Mouse (Mus musculus): Measurements from ENCODE around the gene Slc22a23. TPM values are rescaled to one million over a fixed set of nuclear protein-coding genes. Genes with fewer than 3 reads are reported as not detected.

Gene Slc22a23
- polyA plus RNA-seq, 1 experiment from 2014 or later: 25.4 TPM

DNA sequence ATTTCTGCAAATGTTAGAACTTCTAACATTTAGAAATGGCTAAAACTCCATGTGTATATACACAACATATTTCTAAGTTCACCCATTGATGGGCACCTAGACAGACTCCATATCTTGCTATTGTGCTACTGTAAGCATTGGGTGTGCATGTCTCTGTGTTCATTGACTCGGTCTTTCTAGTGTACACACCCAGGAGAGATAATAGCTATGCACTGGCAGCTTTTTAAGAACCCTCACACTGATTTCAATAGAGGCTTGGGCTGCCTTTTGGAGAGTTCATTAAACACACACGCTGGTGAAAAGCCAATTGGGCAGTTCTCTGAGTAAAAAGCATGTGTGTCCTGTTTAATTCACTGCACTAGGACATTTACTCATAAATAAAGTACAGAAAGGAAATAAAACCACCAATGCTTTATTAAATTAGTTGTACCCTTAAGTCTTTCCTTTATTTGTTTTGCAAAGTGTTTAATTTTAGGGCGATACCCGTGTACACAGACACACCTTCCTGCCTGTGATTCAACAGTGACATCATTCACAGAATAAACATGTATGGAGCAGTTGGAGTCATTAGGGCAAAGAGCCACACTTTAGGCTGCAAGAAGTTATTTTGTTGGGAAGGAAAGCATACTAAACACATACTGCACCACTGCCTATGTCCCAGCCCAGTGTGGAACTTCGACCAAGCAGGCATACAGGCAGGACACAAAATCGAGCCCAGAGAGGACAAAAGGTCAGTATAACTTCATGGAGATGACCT lies 137.1 kb downstream of the Slc22a23 start:
- no peaks in the 10 kb centered on the region for H3K4me1 ChIP-seq (ENCODE audit: control insufficient read depth, insufficient read depth, low read length)
- no peak overlapping the region for H3K9ac ChIP-seq (replicated peaks; ENCODE audit: low read depth, low read length)
- H3K27me3 ChIP-seq (ENCODE audit: control insufficient read depth, insufficient read depth, low read length): no peaks in the 10 kb centered on the region
- ATAC-seq (ENCODE audit: low read depth): no peak
- H3K27ac ChIP-seq (ENCODE audit: low read depth, low read length): no peak overlapping the region
- no peaks in the 10 kb centered on the region for H3K36me3 ChIP-seq (ENCODE audit: control insufficient read depth, insufficient read depth, low read length)
- WGBS: 67% methylated on average over 6 of the region's 6 CpGs
- H3K4me3 ChIP-seq (ENCODE audit: low read depth, low read length): no peak overlapping the region
- no peaks in the 10 kb centered on the region for H3K9me3 ChIP-seq (ENCODE audit: control insufficient read depth, low read length)
- H3K4me2 ChIP-seq (ENCODE audit: low read depth, low read length): no peak overlapping the region

DNA sequence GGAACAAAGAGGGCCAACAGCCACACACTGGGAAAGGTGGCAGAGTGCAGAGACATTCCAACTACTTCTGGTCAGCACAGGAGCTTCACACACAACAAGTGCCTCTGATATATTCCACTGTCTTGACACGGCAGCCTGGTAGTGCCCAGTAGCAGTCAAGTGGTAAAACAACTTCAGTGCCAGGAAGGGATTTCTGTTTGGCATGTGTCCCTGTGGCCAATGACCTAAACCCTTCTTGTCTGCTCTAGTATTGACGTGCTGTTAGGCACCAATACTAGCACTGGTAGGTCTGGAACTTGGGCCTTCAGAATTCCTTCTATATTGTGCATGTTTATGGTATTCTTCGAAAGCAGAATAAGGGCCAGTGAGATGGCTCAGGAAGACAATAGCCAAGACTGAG lies 139.8 kb downstream of the Slc22a23 start:
- Histone ChIP-seq H3K27me3 (ENCODE audit: control insufficient read depth, insufficient read depth, low read length) (no peaks in the 10 kb centered on the region), H3K36me3 (ENCODE audit: control insufficient read depth, insufficient read depth, low read length) (no peaks in the 10 kb centered on the region), H3K4me2 (ENCODE audit: low read depth, low read length) (no peak overlapping the region), H3K9ac (replicated peaks; ENCODE audit: low read depth, low read length) (no peak overlapping the region), H3K27ac (ENCODE audit: low read depth, low read length) (no peak overlapping the region), H3K4me3 (ENCODE audit: low read depth, low read length) (no peak overlapping the region), H3K4me1 (ENCODE audit: control insufficient read depth, insufficient read depth, low read length) (no peaks in the 10 kb centered on the region), H3K9me3 (ENCODE audit: control insufficient read depth, low read length) (no peaks in the 10 kb centered on the region)
- WGBS: 95% methylated on average over 3 of the region's 3 CpGs
- ATAC-seq (ENCODE audit: low read depth): no peak

DNA sequence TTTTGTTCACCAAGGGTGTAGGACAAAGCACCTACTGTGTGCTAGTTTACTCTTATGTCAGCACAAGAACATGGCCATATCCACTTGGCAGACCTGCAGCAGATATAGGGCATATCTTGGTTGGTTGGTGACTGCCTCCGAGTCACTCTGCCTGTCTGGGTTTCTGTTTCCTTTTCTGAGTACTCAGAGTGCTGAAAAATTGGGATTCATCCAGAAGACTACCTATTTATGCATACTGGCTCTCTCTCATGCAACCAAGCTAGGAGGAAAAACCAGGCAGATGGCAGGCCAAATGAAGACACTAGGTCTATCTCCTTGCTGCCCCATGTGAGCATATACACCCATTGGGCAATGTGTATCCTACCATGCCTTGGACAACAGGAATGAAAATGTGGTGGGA lies 149.3 kb downstream of the Slc22a23 start:
- no peak overlapping the region for H3K4me2 ChIP-seq (ENCODE audit: low read depth, low read length)
- ATAC-seq (ENCODE audit: low read depth): no peak
- no peak overlapping the region for H3K9ac ChIP-seq (replicated peaks; ENCODE audit: low read depth, low read length)
- H3K4me3 ChIP-seq (ENCODE audit: low read depth, low read length): no peak overlapping the region
- H3K4me1 ChIP-seq (ENCODE audit: control insufficient read depth, insufficient read depth, low read length): no peaks in the 10 kb centered on the region
- H3K27ac ChIP-seq (ENCODE audit: low read depth, low read length): no peak overlapping the region
- 100% methylated on average over 1 of the region's 1 CpGs for WGBS
- no peaks in the 10 kb centered on the region for H3K9me3 ChIP-seq (ENCODE audit: control insufficient read depth, low read length)
- H3K27me3 ChIP-seq (ENCODE audit: control insufficient read depth, insufficient read depth, low read length): no peaks in the 10 kb centered on the region
- peaks cover 15% of the 10 kb centered on the region; the same call in 1 of the 2 replicates for H3K36me3 ChIP-seq (ENCODE audit: control insufficient read depth, insufficient read depth, low read length)

DNA sequence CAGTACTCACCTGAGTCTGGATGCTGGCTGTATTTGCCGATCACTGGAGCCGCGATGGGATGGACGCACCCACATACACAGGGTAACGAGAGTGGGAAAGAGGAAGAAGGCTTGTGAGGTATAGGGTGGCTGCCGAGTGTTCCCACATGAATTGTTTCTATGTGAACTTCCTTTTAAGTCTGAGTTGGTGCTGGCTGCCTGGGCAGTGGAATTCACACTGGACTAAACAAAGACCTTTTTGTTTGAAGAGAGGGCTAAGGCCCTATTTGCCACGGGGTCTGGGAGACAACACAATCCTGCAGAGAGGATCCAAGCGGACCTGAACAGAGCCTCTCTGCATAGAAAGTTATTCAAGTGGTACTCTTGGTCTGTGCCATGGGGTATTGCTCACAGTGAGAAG lies 151.6 kb downstream of the Slc22a23 start:
- 45% methylated on average over 8 of the region's 8 CpGs for WGBS
- no peaks in the 10 kb centered on the region for H3K27me3 ChIP-seq (ENCODE audit: control insufficient read depth, insufficient read depth, low read length)
- ATAC-seq (ENCODE audit: low read depth): peak; percentile 70; the same call in 1 of the 2 replicates
- H3K36me3 ChIP-seq (ENCODE audit: control insufficient read depth, insufficient read depth, low read length): peaks cover 15% of the 10 kb centered on the region; the same call in 1 of the 2 replicates
- no peaks in the 10 kb centered on the region for H3K4me1 ChIP-seq (ENCODE audit: control insufficient read depth, insufficient read depth, low read length)
- H3K9me3 ChIP-seq (ENCODE audit: control insufficient read depth, low read length): no peaks in the 10 kb centered on the region
- no peak overlapping the region for H3K4me3 ChIP-seq (ENCODE audit: low read depth, low read length)
- H3K4me2 ChIP-seq (ENCODE audit: low read depth, low read length): no peak overlapping the region
- no peak overlapping the region for H3K9ac ChIP-seq (replicated peaks; ENCODE audit: low read depth, low read length)
- H3K27ac ChIP-seq (ENCODE audit: low read depth, low read length): 0 out of 2 replicates have a peak overlapping the region, but pooled peaks have one; percentile 34

DNA sequence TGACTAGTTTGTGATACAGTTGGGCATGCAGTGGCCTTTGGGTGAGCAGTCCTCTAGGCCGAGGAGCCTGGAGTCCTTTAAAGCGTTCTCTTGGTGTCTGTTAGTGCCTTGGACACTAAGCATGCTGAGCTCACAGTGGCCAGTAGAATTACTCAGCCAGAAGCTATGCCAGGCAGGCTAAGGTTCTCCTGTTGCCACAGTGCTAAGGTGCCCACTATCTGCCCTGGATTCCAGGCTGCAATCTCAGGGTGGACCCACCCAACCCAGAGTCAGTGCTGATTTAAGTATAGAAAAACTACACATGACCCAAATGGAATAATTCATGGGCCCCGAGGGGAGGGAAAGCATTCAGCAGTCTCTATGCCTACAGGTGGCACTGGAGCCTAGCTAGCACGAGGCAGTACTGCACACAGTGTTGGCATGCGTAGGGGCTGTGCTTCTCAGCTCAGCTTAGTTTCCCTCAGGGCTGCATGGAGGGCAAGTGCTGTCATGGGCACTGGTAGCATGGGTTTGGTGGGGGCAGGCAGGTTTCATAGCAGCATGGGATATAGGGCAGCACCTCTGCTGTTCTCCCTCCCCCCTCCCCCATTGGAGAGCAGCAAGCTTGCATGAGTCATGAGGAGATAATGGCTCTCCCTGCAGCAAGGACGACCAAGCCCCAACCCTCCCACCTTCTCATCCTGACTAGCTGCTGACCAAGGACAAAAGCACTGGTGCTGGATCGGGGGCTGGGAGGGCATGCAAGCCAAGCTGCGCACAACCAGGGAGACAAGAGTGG lies 152.4 kb downstream of the Slc22a23 start:
- no peaks in the 10 kb centered on the region for H3K4me1 ChIP-seq (ENCODE audit: control insufficient read depth, insufficient read depth, low read length)
- WGBS: 64% methylated on average over 8 of the region's 8 CpGs
- no peak overlapping the region for H3K9ac ChIP-seq (replicated peaks; ENCODE audit: low read depth, low read length)
- H3K27me3 ChIP-seq (ENCODE audit: control insufficient read depth, insufficient read depth, low read length): no peaks in the 10 kb centered on the region
- peak; percentile 66; the same call in 1 of the 2 replicates for ATAC-seq (ENCODE audit: low read depth)
- H3K9me3 ChIP-seq (ENCODE audit: control insufficient read depth, low read length): no peaks in the 10 kb centered on the region
- H3K4me3 ChIP-seq (ENCODE audit: low read depth, low read length): no peak overlapping the region
- no peak overlapping the region for H3K27ac ChIP-seq (ENCODE audit: low read depth, low read length)
- H3K4me2 ChIP-seq (ENCODE audit: low read depth, low read length): no peak overlapping the region
- H3K36me3 ChIP-seq (ENCODE audit: control insufficient read depth, insufficient read depth, low read length): peaks cover 15% of the 10 kb centered on the region; the same call in 1 of the 2 replicates

DNA sequence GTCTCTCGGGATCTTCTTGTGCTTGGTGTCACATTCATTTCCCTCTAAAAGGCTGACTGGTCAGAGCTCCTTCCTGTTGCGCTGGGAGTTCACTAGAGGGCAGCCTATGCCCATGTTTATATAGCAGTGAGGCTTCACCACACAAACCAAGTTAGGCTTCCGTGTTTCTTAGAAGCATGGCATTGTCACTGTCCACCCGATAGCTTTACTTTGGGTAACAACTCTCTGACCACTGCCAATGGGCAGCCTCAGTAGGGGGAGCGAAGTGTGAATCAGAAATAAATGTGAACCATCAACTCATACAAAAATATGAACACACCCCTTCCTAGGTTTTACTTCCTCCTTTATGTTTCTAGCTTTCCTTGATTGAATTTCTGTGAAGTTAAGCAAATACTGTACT lies 157.4 kb downstream of the Slc22a23 start:
- Histone ChIP-seq H3K36me3 (ENCODE audit: control insufficient read depth, insufficient read depth, low read length) (peaks cover 4% of the 10 kb centered on the region), H3K9me3 (ENCODE audit: control insufficient read depth, low read length) (no peaks in the 10 kb centered on the region), H3K4me3 (ENCODE audit: low read depth, low read length) (no peak overlapping the region), H3K4me2 (ENCODE audit: low read depth, low read length) (no peak overlapping the region), H3K27me3 (ENCODE audit: control insufficient read depth, insufficient read depth, low read length) (no peaks in the 10 kb centered on the region), H3K4me1 (ENCODE audit: control insufficient read depth, insufficient read depth, low read length) (no peaks in the 10 kb centered on the region), H3K9ac (replicated peaks; ENCODE audit: low read depth, low read length) (no peak overlapping the region), H3K27ac (ENCODE audit: low read depth, low read length) (no peak overlapping the region)
- ATAC-seq (ENCODE audit: low read depth): peak; percentile 92
- 8% methylated on average over 5 of the region's 5 CpGs for whole genome bisulfite sequencing

DNA sequence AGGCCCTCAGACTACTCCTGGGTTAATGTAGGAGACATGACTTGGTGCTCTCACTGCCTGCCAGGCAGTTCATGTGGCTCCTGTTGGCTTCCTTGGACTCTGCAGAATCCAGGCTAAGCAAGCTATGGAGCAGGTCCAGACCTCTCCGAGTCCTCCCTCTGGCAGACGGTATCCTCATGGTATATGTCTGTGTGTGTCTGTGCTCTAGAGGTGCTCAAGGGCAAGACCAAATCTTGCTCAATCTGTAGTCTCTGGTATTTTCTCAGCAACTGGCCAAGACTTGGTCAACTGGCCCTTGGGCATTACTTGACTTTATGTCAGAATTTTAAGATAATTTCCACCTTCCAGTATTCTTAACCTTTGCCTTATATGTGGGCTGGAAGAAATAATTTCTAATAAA lies 159.6 kb downstream of the Slc22a23 start:
- Histone ChIP-seq H3K9ac (replicated peaks; ENCODE audit: low read depth, low read length) (no peak overlapping the region), H3K4me1 (ENCODE audit: control insufficient read depth, insufficient read depth, low read length) (no peaks in the 10 kb centered on the region), H3K4me3 (ENCODE audit: low read depth, low read length) (no peak overlapping the region), H3K27me3 (ENCODE audit: control insufficient read depth, insufficient read depth, low read length) (no peaks in the 10 kb centered on the region), H3K36me3 (ENCODE audit: control insufficient read depth, insufficient read depth, low read length) (peaks cover 13% of the 10 kb centered on the region), H3K9me3 (ENCODE audit: control insufficient read depth, low read length) (no peaks in the 10 kb centered on the region), H3K4me2 (ENCODE audit: low read depth, low read length) (no peak overlapping the region), H3K27ac (ENCODE audit: low read depth, low read length) (no peak overlapping the region)
- no peak for ATAC-seq (ENCODE audit: low read depth)
- 81% methylated on average over 2 of the region's 2 CpGs for WGBS

DNA sequence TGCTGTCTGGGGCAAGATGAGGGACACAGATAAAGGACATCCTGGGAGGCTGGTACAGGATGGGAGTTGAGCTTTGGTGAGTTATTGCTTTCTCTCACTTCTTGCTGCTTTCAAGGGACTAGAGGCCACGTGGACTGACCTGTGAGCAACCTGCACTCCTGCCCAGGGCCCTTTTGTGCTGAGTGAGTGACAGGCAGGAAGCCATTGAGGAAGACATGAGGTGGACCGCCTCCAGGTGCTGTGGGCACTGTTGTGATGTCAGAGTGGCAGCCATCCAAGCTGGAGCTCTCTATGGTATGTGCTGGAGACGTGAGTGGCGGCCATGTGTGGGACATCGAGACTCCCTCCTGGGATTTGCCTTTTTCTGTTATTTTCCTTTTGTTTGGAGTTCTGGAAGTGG lies 163.4 kb downstream of the Slc22a23 start:
- no peak overlapping the region for H3K27ac ChIP-seq (ENCODE audit: low read depth, low read length)
- no peak for ATAC-seq (ENCODE audit: low read depth)
- no peaks in the 10 kb centered on the region for H3K9me3 ChIP-seq (ENCODE audit: control insufficient read depth, low read length)
- H3K4me2 ChIP-seq (ENCODE audit: low read depth, low read length): no peak overlapping the region
- H3K4me3 ChIP-seq (ENCODE audit: low read depth, low read length): no peak overlapping the region
- 80% methylated on average over 5 of the region's 5 CpGs for WGBS
- peaks cover 13% of the 10 kb centered on the region for H3K36me3 ChIP-seq (ENCODE audit: control insufficient read depth, insufficient read depth, low read length)
- H3K4me1 ChIP-seq (ENCODE audit: control insufficient read depth, insufficient read depth, low read length): no peaks in the 10 kb centered on the region
- no peak overlapping the region for H3K9ac ChIP-seq (replicated peaks; ENCODE audit: low read depth, low read length)
- H3K27me3 ChIP-seq (ENCODE audit: control insufficient read depth, insufficient read depth, low read length): no peaks in the 10 kb centered on the region

DNA sequence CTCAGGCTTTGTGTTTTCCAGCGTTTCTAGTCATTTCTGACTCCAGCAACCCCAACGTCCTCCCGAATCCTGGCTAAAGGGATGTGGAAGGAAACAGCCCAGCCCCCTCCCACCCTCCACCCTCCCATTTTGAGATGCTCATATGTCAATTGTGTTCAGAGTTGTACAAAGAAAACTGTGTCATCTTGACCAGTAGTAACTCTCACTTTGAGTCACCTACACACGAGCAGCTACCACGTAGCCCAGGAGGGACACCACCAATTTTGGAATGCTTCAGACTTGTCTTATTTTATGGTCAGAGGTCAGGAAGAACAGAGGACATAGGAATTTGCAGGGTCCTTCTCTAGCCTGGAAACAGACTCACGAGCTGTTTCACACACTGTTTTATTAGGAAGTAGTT lies 171.0 kb downstream of the Slc22a23 start:
- Histone ChIP-seq H3K4me2 (ENCODE audit: low read depth, low read length) (no peak overlapping the region), H3K27ac (ENCODE audit: low read depth, low read length) (no peak overlapping the region), H3K9me3 (ENCODE audit: control insufficient read depth, low read length) (no peaks in the 10 kb centered on the region), H3K4me3 (ENCODE audit: low read depth, low read length) (no peak overlapping the region), H3K9ac (replicated peaks; ENCODE audit: low read depth, low read length) (no peak overlapping the region), H3K36me3 (ENCODE audit: control insufficient read depth, insufficient read depth, low read length) (no peaks in the 10 kb centered on the region), H3K27me3 (ENCODE audit: control insufficient read depth, insufficient read depth, low read length) (no peaks in the 10 kb centered on the region), H3K4me1 (ENCODE audit: control insufficient read depth, insufficient read depth, low read length) (no peaks in the 10 kb centered on the region)
- ATAC-seq (ENCODE audit: low read depth): no peak
- WGBS: 95% methylated on average over 6 of the region's 6 CpGs

Measured in neural tube, embryonic 14.5 days (tissue).